Mouse (Mus musculus): ENCODE data around the gene Olfr222. TPM values are rescaled to one million over a fixed set of nuclear protein-coding genes. Genes with fewer than 3 reads are reported as not detected.
"Not testable (repeated sequence)": the region's sequence is repeated elsewhere in the genome, so short reads cannot be mapped to it uniquely, and the experiment has no call there.

Olfr222 gene
- polyA plus RNA-seq (2016; fragmentation: Nextera tagmentation; extraction: Ambion mirVana) = not detected in 2 replicates

GRCm38 (mm10) chr11:59576135-59576534 is at the start of gene Olfr222:
Gene Olfr222, minus strand, starts transcription at chr11:59576235.
- not testable (repeated sequence) for H3K36me3 ChIP-seq; H3K4me3 ChIP-seq; H3K4me1 ChIP-seq; DNase-seq (ENCODE audit: low spot score); H3K27ac ChIP-seq; H3K9me3 ChIP-seq (replicated peaks)
- H3K27me3 ChIP-seq (ENCODE audit: low read depth, poor library complexity, severe bottlenecking) = peaks cover 13% of the 10 kb centered on the region

GRCm38 (mm10) chr11:59624017-59624630 is 48.1 kb upstream of the Olfr222 start:
- H3K9me3 ChIP-seq (replicated peaks) = no peaks in the 10 kb centered on the region
- no peak overlapping the region for H3K27ac ChIP-seq
- no peaks in the 10 kb centered on the region for H3K27me3 ChIP-seq (ENCODE audit: low read depth, poor library complexity, severe bottlenecking)
- no peaks in the 10 kb centered on the region for H3K36me3 ChIP-seq
- H3K4me3 ChIP-seq = no peak overlapping the region
- DNase-seq (ENCODE audit: low spot score) = peak; percentile 47
- H3K4me1 ChIP-seq = no peaks in the 10 kb centered on the region
- 45% methylated on average over 6 of the region's 6 CpGs for WGBS

- WGBS = 77% methylated on average over 3 of the region's 3 CpGs
- Histone ChIP-seq H3K4me1 (no peaks in the 10 kb centered on the region), H3K27me3 (ENCODE audit: low read depth, poor library complexity, severe bottlenecking) (no peaks in the 10 kb centered on the region), H3K9me3 (replicated peaks) (no peaks in the 10 kb centered on the region), H3K27ac (no peak overlapping the region), H3K36me3 (no peaks in the 10 kb centered on the region), H3K4me3 (no peak overlapping the region)
- DNase-seq (ENCODE audit: low spot score) = no peak
Observed at GRCm38 (mm10) chr11:59622214-59622613, 46.2 kb upstream of the Olfr222 start.

- not testable (repeated sequence) for H3K27me3 ChIP-seq (ENCODE audit: low read depth, poor library complexity, severe bottlenecking)
Observed at GRCm38 (mm10) chr11:59616986-59617385, 41.0 kb upstream of the Olfr222 start.

GRCm38 (mm10) chr11:59614120-59614519 is 38.1 kb upstream of the Olfr222 start:
- H3K4me1 ChIP-seq = no peaks in the 10 kb centered on the region
- H3K27ac ChIP-seq = no peak overlapping the region
- H3K9me3 ChIP-seq (replicated peaks) = no peaks in the 10 kb centered on the region
- DNase-seq (ENCODE audit: low spot score) = no peak
- H3K36me3 ChIP-seq = no peaks in the 10 kb centered on the region
- 62% methylated on average over 4 of the region's 4 CpGs for WGBS
- no peak overlapping the region for H3K4me3 ChIP-seq
- no peaks in the 10 kb centered on the region for H3K27me3 ChIP-seq (ENCODE audit: low read depth, poor library complexity, severe bottlenecking)

More at GRCm38 (mm10) chr11:59616986-59617385, 41.0 kb upstream of the Olfr222 start:
- 97% methylated on average over 2 of the region's 2 CpGs for WGBS
- H3K9me3 ChIP-seq (replicated peaks); H3K4me3 ChIP-seq; H3K36me3 ChIP-seq; DNase-seq (ENCODE audit: low spot score); H3K4me1 ChIP-seq; H3K27ac ChIP-seq: not testable (repeated sequence)

- Histone ChIP-seq H3K4me3 (no peak overlapping the region), H3K27ac (no peak overlapping the region), H3K36me3 (no peaks in the 10 kb centered on the region), H3K27me3 (ENCODE audit: low read depth, poor library complexity, severe bottlenecking) (no peaks in the 10 kb centered on the region), H3K9me3 (replicated peaks) (no peaks in the 10 kb centered on the region), H3K4me1 (no peaks in the 10 kb centered on the region)
- WGBS = 87% methylated on average over 5 of the region's 5 CpGs
- DNase-seq (ENCODE audit: low spot score) = no peak
Observed at GRCm38 (mm10) chr11:59611646-59612045, 35.6 kb upstream of the Olfr222 start.

GRCm38 (mm10) chr11:59602287-59602686 is 26.3 kb upstream of the Olfr222 start:
- Histone ChIP-seq H3K27ac (no peak overlapping the region), H3K27me3 (ENCODE audit: low read depth, poor library complexity, severe bottlenecking) (no peaks in the 10 kb centered on the region), H3K4me3 (no peak overlapping the region), H3K36me3 (no peaks in the 10 kb centered on the region), H3K4me1 (no peaks in the 10 kb centered on the region), H3K9me3 (replicated peaks) (no peaks in the 10 kb centered on the region)
- 70% methylated on average over 1 of the region's 1 CpGs for WGBS
- DNase-seq (ENCODE audit: low spot score) = no peak

- Histone ChIP-seq H3K9me3 (replicated peaks) (no peaks in the 10 kb centered on the region), H3K4me3 (no peak overlapping the region), H3K36me3 (no peaks in the 10 kb centered on the region), H3K27me3 (ENCODE audit: low read depth, poor library complexity, severe bottlenecking) (no peaks in the 10 kb centered on the region), H3K4me1 (no peaks in the 10 kb centered on the region; the same call in 1 of the 2 replicates), H3K27ac (no peak overlapping the region)
- DNase-seq (ENCODE audit: low spot score) = no peak
- 91% methylated on average over 3 of the region's 3 CpGs for WGBS
Observed at GRCm38 (mm10) chr11:59600872-59601271, 24.8 kb upstream of the Olfr222 start.

- WGBS = 66% methylated on average over 7 of the region's 7 CpGs
- Histone ChIP-seq H3K36me3 (no peaks in the 10 kb centered on the region), H3K4me3 (no peak overlapping the region), H3K9me3 (replicated peaks) (no peaks in the 10 kb centered on the region), H3K4me1 (no peaks in the 10 kb centered on the region; the same call in 1 of the 2 replicates), H3K27me3 (ENCODE audit: low read depth, poor library complexity, severe bottlenecking) (no peaks in the 10 kb centered on the region), H3K27ac (no peak overlapping the region)
- DNase-seq (ENCODE audit: low spot score) = no peak
Observed at GRCm38 (mm10) chr11:59599211-59599610, 23.2 kb upstream of the Olfr222 start.

GRCm38 (mm10) chr11:59596950-59597349 is 20.9 kb upstream of the Olfr222 start:
- WGBS = 88% methylated on average over 8 of the region's 8 CpGs
- Histone ChIP-seq H3K27ac (no peak overlapping the region), H3K4me3 (no peak overlapping the region), H3K4me1 (no peaks in the 10 kb centered on the region; the same call in 1 of the 2 replicates), H3K27me3 (ENCODE audit: low read depth, poor library complexity, severe bottlenecking) (no peaks in the 10 kb centered on the region), H3K9me3 (replicated peaks) (no peaks in the 10 kb centered on the region), H3K36me3 (no peaks in the 10 kb centered on the region)
- DNase-seq (ENCODE audit: low spot score) = no peak

GRCm38 (mm10) chr11:59596091-59596490 is 20.1 kb upstream of the Olfr222 start:
- H3K9me3 ChIP-seq (replicated peaks) = no peaks in the 10 kb centered on the region
- 48% methylated on average over 4 of the region's 4 CpGs for WGBS

GRCm38 (mm10) chr11:59593189-59593588 is 17.2 kb upstream of the Olfr222 start, which contains the start of gene Olfr223:
Gene Olfr223, minus strand, starts transcription at chr11:59593289.
- WGBS = 90% methylated on average over 6 of the region's 6 CpGs

More at GRCm38 (mm10) chr11:59596091-59596490, 20.1 kb upstream of the Olfr222 start:
- Histone ChIP-seq H3K4me1 (no peaks in the 10 kb centered on the region; the same call in 1 of the 2 replicates), H3K27me3 (ENCODE audit: low read depth, poor library complexity, severe bottlenecking) (no peaks in the 10 kb centered on the region), H3K36me3 (no peaks in the 10 kb centered on the region), H3K4me3 (no peak overlapping the region), H3K27ac (no peak overlapping the region)
- DNase-seq (ENCODE audit: low spot score) = no peak

GRCm38 (mm10) chr11:59589496-59589895 is 13.5 kb upstream of the Olfr222 start:
- 91% methylated on average over 8 of the region's 8 CpGs for WGBS
- DNase-seq (ENCODE audit: low spot score) = no peak
- Histone ChIP-seq H3K4me3 (no peak overlapping the region), H3K27ac (no peak overlapping the region), H3K27me3 (ENCODE audit: low read depth, poor library complexity, severe bottlenecking) (no peaks in the 10 kb centered on the region), H3K36me3 (no peaks in the 10 kb centered on the region), H3K4me1 (no peaks in the 10 kb centered on the region), H3K9me3 (replicated peaks) (no peaks in the 10 kb centered on the region)

More at GRCm38 (mm10) chr11:59593189-59593588, 17.2 kb upstream of the Olfr222 start, which contains the start of gene Olfr223:
- H3K9me3 ChIP-seq (replicated peaks) = no peaks in the 10 kb centered on the region
- no peaks in the 10 kb centered on the region for H3K27me3 ChIP-seq (ENCODE audit: low read depth, poor library complexity, severe bottlenecking)
- H3K36me3 ChIP-seq = no peaks in the 10 kb centered on the region
- no peak within 1 kb of the TSS for H3K27ac ChIP-seq
- DNase-seq (ENCODE audit: low spot score) = no peak
- no peaks in the 10 kb centered on the region; the same call in 1 of the 2 replicates for H3K4me1 ChIP-seq
- no peak within 1 kb of the TSS for H3K4me3 ChIP-seq
